Mouse (Mus musculus) bone marrow macrophage, adult 2 months (primary cell): ENCODE data around the gene Wnt3a.
A peak's percentile ranks its signal among the peaks of the same experiment; 100 is the strongest.

Experiments
- CTCF ChIP-seq: IDR thresholded peaks from 2 replicates; pipeline ENCODE4 v1.5.1; 2012; ENCODE audit warnings: low read depth, mild to moderate bottlenecking, low read length, moderate library complexity
- POLR2A ChIP-seq: IDR thresholded peaks from 2 replicates; pipeline ENCODE4 v1.6.1; 2012; ENCODE audit warnings: mild to moderate bottlenecking, low read depth, low read length, borderline replicate concordance

- no peak for TF ChIP-seq POLR2A
- peak; percentile 84 for TF ChIP-seq CTCF
These were observed 40.0 kb upstream of the Wnt3a start for GRCm38 (mm10) chr11:59330560-59330959.
